Mouse (Mus musculus) stomach, embryonic 16.5 days (tissue): Measurements from ENCODE around the gene Calm3. TPM values are rescaled to one million over a fixed set of nuclear protein-coding genes. Genes with fewer than 3 reads are reported as not detected.

ENCODE experiments used
- ATAC-seq: fragments of 200-750 bp; cut with Nextera tagmentation; 2 replicates; pipeline ENCODE4 v1.8.0; 2017; ENCODE audit warnings: moderate number of reproducible peaks, moderate TSS enrichment; ENCODE audit not compliant: insufficient read depth, low FRiP score
- H3K27ac ChIP-seq: fragments of 300-500 bp; sonication (generic); 2 replicates; pipeline ENCODE4 v1.5.1; 2014; ENCODE audit warnings: low read length
- H3K27me3 ChIP-seq: fragments of 300-500 bp; sonication (generic); 2 replicates; pipeline ENCODE4 v1.6.1; 2014; ENCODE audit warnings: low read length, control low read depth, mixed read lengths; ENCODE audit not compliant: control insufficient read depth, insufficient read depth
- H3K36me3 ChIP-seq: fragments of 300-500 bp; sonication (generic); 2 replicates; pipeline ENCODE4 v1.6.1; 2014; ENCODE audit warnings: low read length; ENCODE audit not compliant: control insufficient read depth, insufficient read depth
- H3K4me1 ChIP-seq: fragments of 300-500 bp; sonication (generic); 2 replicates; pipeline ENCODE4 v1.6.1; 2014; ENCODE audit warnings: low read length, control low read depth, mixed read lengths; ENCODE audit not compliant: control insufficient read depth, insufficient read depth
- H3K4me2 ChIP-seq: fragments of 300-500 bp; sonication (generic); 2 replicates; pipeline ENCODE4 v1.6.1; 2014; ENCODE audit warnings: low read depth, low read length, mixed read lengths
- H3K4me3 ChIP-seq: fragments of 300-500 bp; sonication (generic); replicated peaks from 2 replicates; pipeline ENCODE4 v1.5.1; 2014; ENCODE audit warnings: mild to moderate bottlenecking, low read length
- H3K9ac ChIP-seq: fragments of 300-500 bp; sonication (generic); 2 replicates; pipeline ENCODE4 v1.6.1; 2014; ENCODE audit warnings: low read length
- H3K9me3 ChIP-seq: fragments of 300-500 bp; sonication (generic); replicated peaks from 2 replicates; pipeline ENCODE4 v1.6.1; 2016; ENCODE audit warnings: low read length, control low read depth; ENCODE audit not compliant: control insufficient read depth
- whole genome bisulfite sequencing: fragments of 180-500 bp; shearing (Covaris S2); extraction: QIAGEN DNeasy Blood & Tissue Kit; methylation state at CpG from one replicate; pipeline ENCODE4 v1.1.7; 2014; 5-methylcytosine and 5-hydroxymethylcytosine counted together
- polyA plus RNA-seq: library from polyadenylated mRNA; unstranded; fragments of >200 nt; fragmentation: Nextera tagmentation; extraction: Ambion mirVana; gene quantifications from 2 replicates; pipeline ENCODE4 v1.2.1, GENCODE M21; 2015

Calm3 gene
- polyA plus RNA-seq, 1 experiment from 2014 or later, result 126 TPM

- Histone ChIP-seq H3K4me3 (peak overlapping the region; percentile 55), H3K27me3 (no peaks in the 10 kb centered on the region), H3K4me1 (peaks cover 22% of the 10 kb centered on the region; the same call in 1 of the 2 replicates), H3K9ac (peak overlapping the region; percentile 89), H3K27ac (peak overlapping the region; percentile 83), H3K9me3 (no peaks in the 10 kb centered on the region), H3K36me3 (no peaks in the 10 kb centered on the region), H3K4me2 (peak overlapping the region; percentile 60)
- under 1% methylated on average over 41 of the region's 42 CpGs for WGBS
- ATAC-seq, result no peak; the same call in 1 of the 2 replicates
Measured at GRCm38 (mm10) chr7:16875326-16875725, 48.6 kb downstream of the Calm3 start.

DNA sequence AGATGAGACGGTGACA is 48.8 kb downstream of the Calm3 start, which contains the start of gene Dact3:
TSS of gene Dact3 (plus strand) at position 8 of the 16 bp plus-strand sequence.
- ATAC-seq, result no peak
- H3K27ac ChIP-seq, result peak within 1 kb of the TSS; percentile 95
- 0% methylated on average over 1 of the region's 1 CpGs for WGBS
- H3K4me2 ChIP-seq, result peak within 1 kb of the TSS; percentile 60
- H3K4me1 ChIP-seq, result peaks cover 20% of the 10 kb centered on the region; the same call in 1 of the 2 replicates
- no peaks in the 10 kb centered on the region for H3K36me3 ChIP-seq
- peak within 1 kb of the TSS; percentile 55 for H3K4me3 ChIP-seq
- no peaks in the 10 kb centered on the region for H3K9me3 ChIP-seq
- H3K9ac ChIP-seq, result peak within 1 kb of the TSS; percentile 89
- no peaks in the 10 kb centered on the region for H3K27me3 ChIP-seq

DNA sequence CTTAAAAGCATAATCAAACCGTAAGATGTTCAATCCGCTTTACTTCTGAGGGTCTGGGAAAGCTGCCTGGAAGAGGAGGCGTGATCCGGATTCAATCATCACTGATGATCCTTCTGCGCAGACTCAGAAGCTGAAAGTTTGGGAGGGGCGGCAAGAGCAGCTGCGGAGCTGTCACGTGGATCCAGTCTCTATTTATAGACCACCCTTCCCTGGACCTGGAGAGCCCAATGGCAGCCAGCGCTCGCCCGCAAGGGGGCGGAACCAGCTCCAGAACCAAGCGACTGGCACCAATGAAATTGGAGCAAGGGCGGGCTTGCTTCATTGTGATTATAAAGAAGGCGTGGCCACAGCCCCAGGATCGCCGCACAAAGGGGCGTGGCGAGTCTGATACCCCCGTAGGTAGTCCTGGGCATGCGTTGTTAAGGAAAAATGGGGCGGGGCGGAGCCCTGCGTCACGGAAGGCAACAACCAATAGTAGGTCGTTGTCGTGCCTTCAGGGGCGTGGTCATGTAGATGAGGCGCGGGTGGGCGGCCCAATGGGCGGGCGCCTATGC is 49.1 kb downstream of the Calm3 start:
- Histone ChIP-seq H3K4me3 (peak overlapping the region; percentile 55), H3K4me2 (peak overlapping the region; percentile 60), H3K9me3 (no peaks in the 10 kb centered on the region), H3K9ac (peak overlapping the region; percentile 89), H3K36me3 (no peaks in the 10 kb centered on the region), H3K4me1 (peaks cover 18% of the 10 kb centered on the region; the same call in 1 of the 2 replicates), H3K27ac (peak overlapping the region; percentile 95), H3K27me3 (no peaks in the 10 kb centered on the region)
- WGBS, result under 1% methylated on average over 33 of the region's 33 CpGs
- peak; percentile 97 for ATAC-seq

DNA sequence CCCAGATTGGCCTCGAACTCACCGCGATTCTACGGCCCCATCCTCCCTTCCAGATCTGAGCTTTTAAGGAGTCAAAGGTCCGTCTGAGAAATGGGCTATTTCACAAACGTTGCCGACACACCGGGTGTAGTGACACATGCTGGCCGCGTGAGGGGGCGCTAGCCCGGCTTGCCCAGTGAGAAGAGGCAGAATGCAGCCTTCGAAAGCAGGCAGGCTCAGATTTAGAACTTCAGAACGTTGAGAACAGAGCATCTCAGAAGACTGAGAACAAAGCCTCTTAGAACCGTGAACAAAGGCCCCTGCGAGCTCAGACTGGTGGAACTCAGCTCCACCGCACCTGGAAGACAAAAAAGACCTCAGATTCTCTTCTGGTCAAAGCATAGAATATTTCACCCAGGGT is 49.7 kb downstream of the Calm3 start:
- no peaks in the 10 kb centered on the region for H3K9me3 ChIP-seq
- H3K4me1 ChIP-seq, result peaks cover 14% of the 10 kb centered on the region; the same call in 1 of the 2 replicates
- H3K27ac ChIP-seq, result peak overlapping the region; percentile 95
- peak overlapping the region; percentile 45 for H3K4me3 ChIP-seq
- no peaks in the 10 kb centered on the region for H3K36me3 ChIP-seq
- no peaks in the 10 kb centered on the region for H3K27me3 ChIP-seq
- peak overlapping the region; percentile 58 for H3K4me2 ChIP-seq
- ATAC-seq, result no peak
- 3% methylated on average over 17 of the region's 17 CpGs for WGBS
- H3K9ac ChIP-seq, result peak overlapping the region; percentile 67

- no peaks in the 10 kb centered on the region for H3K27me3 ChIP-seq
- H3K4me3 ChIP-seq, result no peak overlapping the region
- H3K27ac ChIP-seq, result no peak overlapping the region
- no peak for ATAC-seq
- no peak overlapping the region for H3K9ac ChIP-seq
- H3K36me3 ChIP-seq, result no peaks in the 10 kb centered on the region
- 90% methylated on average over 4 of the region's 4 CpGs for WGBS
- H3K4me2 ChIP-seq, result no peak overlapping the region
- H3K9me3 ChIP-seq, result no peaks in the 10 kb centered on the region
- H3K4me1 ChIP-seq, result peaks cover 14% of the 10 kb centered on the region; the same call in 1 of the 2 replicates
Measured at GRCm38 (mm10) chr7:16873392-16873791, 50.5 kb downstream of the Calm3 start.

GRCm38 (mm10) chr7:16872478-16872877 is 51.4 kb downstream of the Calm3 start:
- no peak for ATAC-seq

GRCm38 (mm10) chr7:16871600-16871999 is 52.3 kb downstream of the Calm3 start:
- Histone ChIP-seq H3K27ac (no peak overlapping the region), H3K4me1 (peaks cover 8% of the 10 kb centered on the region; the same call in 1 of the 2 replicates), H3K4me3 (no peak overlapping the region), H3K9me3 (no peaks in the 10 kb centered on the region), H3K4me2 (no peak overlapping the region), H3K36me3 (no peaks in the 10 kb centered on the region), H3K9ac (no peak overlapping the region), H3K27me3 (no peaks in the 10 kb centered on the region)
- no peak for ATAC-seq
- WGBS, result 77% methylated on average over 10 of the region's 10 CpGs

More at GRCm38 (mm10) chr7:16872478-16872877, 51.4 kb downstream of the Calm3 start:
- no peaks in the 10 kb centered on the region for H3K27me3 ChIP-seq
- H3K9ac ChIP-seq, result no peak overlapping the region
- peaks cover 14% of the 10 kb centered on the region; the same call in 1 of the 2 replicates for H3K4me1 ChIP-seq
- H3K27ac ChIP-seq, result no peak overlapping the region
- 90% methylated on average over 9 of the region's 9 CpGs for WGBS
- no peaks in the 10 kb centered on the region for H3K9me3 ChIP-seq
- H3K4me3 ChIP-seq, result no peak overlapping the region
- H3K4me2 ChIP-seq, result no peak overlapping the region
- no peaks in the 10 kb centered on the region for H3K36me3 ChIP-seq

DNA sequence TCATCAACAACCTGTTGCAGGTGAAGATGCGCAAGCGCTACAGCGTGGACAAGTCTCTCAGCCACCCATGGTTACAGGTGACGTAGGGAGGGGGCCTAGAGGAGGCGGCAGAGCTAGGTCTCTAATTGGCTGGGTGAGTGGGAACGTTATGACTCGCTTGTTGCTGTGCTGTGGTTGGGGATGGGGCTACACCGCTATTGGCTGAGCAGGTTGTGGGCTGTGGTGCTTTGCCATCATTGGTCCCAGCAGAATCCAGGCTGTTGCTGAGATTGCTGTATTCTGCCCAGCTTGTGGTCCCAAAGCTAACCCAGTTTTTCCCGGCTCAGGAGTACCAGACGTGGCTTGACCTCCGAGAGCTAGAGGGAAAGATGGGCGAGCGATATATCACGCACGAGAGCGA is 54.4 kb downstream of the Calm3 start:
- Histone ChIP-seq H3K9ac (no peak overlapping the region), H3K9me3 (no peaks in the 10 kb centered on the region), H3K36me3 (peaks cover 5% of the 10 kb centered on the region), H3K27me3 (no peaks in the 10 kb centered on the region), H3K4me1 (peaks cover 6% of the 10 kb centered on the region; the same call in 1 of the 2 replicates), H3K4me2 (peak overlapping the region; percentile 31; the same call in 1 of the 2 replicates), H3K4me3 (peak overlapping the region; percentile 6; the same call in 1 of the 2 replicates), H3K27ac (no peak overlapping the region)
- peak; percentile 91 for ATAC-seq
- WGBS, result 34% methylated on average over 16 of the region's 16 CpGs

- WGBS, result 73% methylated on average over 3 of the region's 3 CpGs
- Histone ChIP-seq H3K4me1 (no peaks in the 10 kb centered on the region), H3K4me3 (no peak overlapping the region), H3K9me3 (no peaks in the 10 kb centered on the region), H3K36me3 (peaks cover 12% of the 10 kb centered on the region), H3K27me3 (no peaks in the 10 kb centered on the region), H3K9ac (no peak overlapping the region), H3K27ac (no peak overlapping the region), H3K4me2 (no peak overlapping the region)
- ATAC-seq, result no peak
Measured at GRCm38 (mm10) chr7:16867488-16867887, 56.4 kb downstream of the Calm3 start.
